Mouse (Mus musculus) CD4-positive naive resting alpha-beta T cell, adult 76 days (primary cell): ENCODE results near the gene Commd8. TPM values are rescaled to one million over a fixed set of nuclear protein-coding genes. Genes with fewer than 3 reads are reported as not detected.

Experiments used
- total RNA-seq: library from RNA; stranded (reverse); gene quantifications from one replicate; pipeline ENCODE4 v1.2.4, GENCODE M21; 2023

The Commd8 gene
- 103 TPM for total RNA-seq

GRCm38 (mm10) chr5:72167594-72168284 is at the start of gene Commd8:
Gene Commd8 (minus strand): TSS chr5:72168189.

